Mouse (Mus musculus) MEL (cell line): ENCODE results near the gene Chil3. TPM values are rescaled to one million over a fixed set of nuclear protein-coding genes. Genes with fewer than 3 reads are reported as not detected.

Experiments
- DNase-seq: peaks from one replicate; pipeline ENCODE4 v3.0.0; 2011; ENCODE audit warnings: low read depth, low spot score
- H3K27ac ChIP-seq: 2 replicates; pipeline ENCODE4 v1.5.1; 2012; ENCODE audit warnings: low read depth, mild to moderate bottlenecking, control low read depth, low read length, moderate library complexity; ENCODE audit not compliant: control insufficient read depth
- H3K27me3 ChIP-seq, 2 experiments: fragments of 150-350 bp in 1 of 2; sonication (generic) in 1 of 2; 2 replicates each; pipeline ENCODE4 v1.6.1; 2012; ENCODE audit warnings: low read length in 2 of 2, mild to moderate bottlenecking in 2 of 2, improper control_type of control experiment in 1 of 2, moderate library complexity in 1 of 2; ENCODE audit not compliant: insufficient read depth in 2 of 2, control insufficient read depth in 1 of 2
- H3K36me3 ChIP-seq, 2 experiments: 2 replicates each; pipeline ENCODE4 v1.6.1; 2012 to 2014; ENCODE audit warnings: low read length in 2 of 2, improper control_type of control experiment in 1 of 2, inconsistent platforms in 1 of 2, mild to moderate bottlenecking in 1 of 2; ENCODE audit not compliant: insufficient read depth in 2 of 2, control insufficient read depth in 1 of 2
- H3K4me1 ChIP-seq, 2 experiments: fragments of 150-350 bp in 1 of 2; sonication (generic) in 1 of 2; 2 replicates each; pipeline ENCODE4 v1.6.1; 2012; ENCODE audit warnings: low read length in 2 of 2, improper control_type of control experiment in 1 of 2, mild to moderate bottlenecking in 1 of 2; ENCODE audit not compliant: insufficient read depth in 2 of 2, control insufficient read depth in 1 of 2
- H3K4me3 ChIP-seq, 2 experiments: fragments of 150-350 bp in 1 of 2; sonication (generic) in 1 of 2; 2 replicates each; pipeline ENCODE4 v1.5.1; 2012; ENCODE audit warnings: low read depth in 2 of 2, low read length in 2 of 2, mild to moderate bottlenecking in 2 of 2, moderate library complexity in 2 of 2, control low read depth in 1 of 2, improper control_type of control experiment in 1 of 2; ENCODE audit not compliant: control insufficient read depth in 1 of 2, insufficient read depth in 1 of 2
- H3K79me2 ChIP-seq: 2 replicates; pipeline ENCODE4 v1.6.1; 2012; ENCODE audit warnings: mild to moderate bottlenecking, low read length, moderate library complexity; ENCODE audit not compliant: control insufficient read depth, poor library complexity, insufficient read depth
- H3K9ac ChIP-seq: 2 replicates; pipeline ENCODE4 v1.6.1; 2012; ENCODE audit warnings: low read depth, mild to moderate bottlenecking, control low read depth, low read length, moderate library complexity; ENCODE audit not compliant: control insufficient read depth, poor library complexity, severe bottlenecking
- H3K9me3 ChIP-seq: fragments of 150-350 bp; sonication (generic); replicated peaks from 2 replicates; pipeline ENCODE4 v1.6.1; 2012; ENCODE audit warnings: mild to moderate bottlenecking, low read length, improper control_type of control experiment, moderate library complexity; ENCODE audit not compliant: insufficient read depth
- EP300 ChIP-seq, 2 experiments: IDR thresholded peaks; 2 replicates each; pipeline ENCODE4 v1.6.1; 2011; ENCODE audit warnings: improper control_type of control experiment in 2 of 2, low read length in 2 of 2, low read depth in 1 of 2, mild to moderate bottlenecking in 1 of 2
- GATA1 ChIP-seq: IDR thresholded peaks from 2 replicates; pipeline ENCODE4 v1.6.1; 2011; ENCODE audit warnings: low read depth, low read length, improper control_type of control experiment
- HCFC1 ChIP-seq: IDR thresholded peaks from 2 replicates; pipeline ENCODE4 v1.6.1; 2012; ENCODE audit warnings: low read depth, mild to moderate bottlenecking, inconsistent platforms, low read length, improper control_type of control experiment, moderate library complexity
- MAFK ChIP-seq: IDR thresholded peaks from 2 replicates; pipeline ENCODE4 v1.6.1; 2011; ENCODE audit warnings: low read depth, mild to moderate bottlenecking, low read length, improper control_type of control experiment, borderline replicate concordance
- MEF2A ChIP-seq: IDR thresholded peaks from 2 replicates; pipeline ENCODE4 v1.6.1; 2014; ENCODE audit warnings: low read depth, mild to moderate bottlenecking, inconsistent platforms, low read length, improper control_type of control experiment; ENCODE audit not compliant: poor library complexity, insufficient replicate concordance, severe bottlenecking; ENCODE audit errors: extremely low read depth
- MYB ChIP-seq: IDR thresholded peaks from 2 replicates; pipeline ENCODE4 v1.6.1; 2011; ENCODE audit warnings: mild to moderate bottlenecking, low read depth, low read length, improper control_type of control experiment
- MYC ChIP-seq: IDR thresholded peaks from 2 replicates; pipeline ENCODE4 v1.6.1; 2011; ENCODE audit warnings: low read depth, mild to moderate bottlenecking, low read length, improper control_type of control experiment, moderate library complexity
- NELFE ChIP-seq: IDR thresholded peaks from 2 replicates; pipeline ENCODE4 v1.6.1; 2011; ENCODE audit warnings: low read depth, low read length, improper control_type of control experiment
- POLR2AphosphoS5 ChIP-seq: IDR thresholded peaks from 2 replicates; pipeline ENCODE4 v1.6.1; 2012; ENCODE audit warnings: low read depth, borderline replicate concordance, mild to moderate bottlenecking, inconsistent platforms, low read length, moderate library complexity, mixed read lengths
- TBP ChIP-seq: IDR thresholded peaks from 2 replicates; pipeline ENCODE4 v1.8.0; 2011; ENCODE audit warnings: low read depth, low read length, improper control_type of control experiment
- UBTF ChIP-seq: IDR thresholded peaks from 2 replicates; pipeline ENCODE4 v1.6.1; 2012; ENCODE audit warnings: low read depth, mild to moderate bottlenecking, inconsistent platforms, low read length, improper control_type of control experiment, moderate library complexity, borderline replicate concordance; ENCODE audit not compliant: insufficient read depth
- ZMIZ1 ChIP-seq: IDR thresholded peaks from 2 replicates; pipeline ENCODE4 v1.6.1; 2012; ENCODE audit warnings: low read depth, mild to moderate bottlenecking, inconsistent platforms, low read length, improper control_type of control experiment, moderate library complexity
- polyA plus RNA-seq, 2 experiments: library from polyadenylated mRNA; stranded (reverse) in 1 of 2; unstranded in 1 of 2; fragments of >175 nt in 1 of 2; fragments of >200 nt in 1 of 2; gene quantifications; 2 replicates each; pipeline versions ENCODE4 v1.2.1 to v1.2.4; 2012; ENCODE audit warnings: low replicate concordance in 2 of 2, low read depth in 1 of 2; ENCODE audit not compliant: insufficient read length in 2 of 2, insufficient read depth in 1 of 2, missing spikeins in 1 of 2
- total RNA-seq: library from RNA; depleted of rRNA; stranded (reverse); fragments of 300-350 nt; gene quantifications from 2 replicates; pipeline ENCODE4 v1.2.3, GENCODE M21; 2012; rRNA removed

Chil3 gene
- total and polyA plus RNA-seq, 3 experiments: not detected

GRCm38 (mm10) chr3:106112929-106113328 is 54.4 kb downstream of the Chil3 start, which contains the start of gene Chia1:
TSS of gene Chia1 (plus strand) at chr3:106113229.
- Histone ChIP-seq H3K79me2 (no peaks in the 10 kb centered on the region), H3K4me3 (no peak within 1 kb of the TSS), H3K4me1 (no peaks in the 10 kb centered on the region), H3K9ac (no peak within 1 kb of the TSS), H3K9me3 (no peaks in the 10 kb centered on the region), H3K36me3 (no peaks in the 10 kb centered on the region), H3K27me3 (no peaks in the 10 kb centered on the region), H3K27ac (no peak within 1 kb of the TSS)
- TF ChIP-seq NELFE (no peak), GATA1 (no peak), MYC (no peak), TBP (no peak), EP300 (IDR thresholded peaks at IDR 0.05; ENCODE audit: low read depth in 1 of 2, low read length in 2 of 2) (no peak), HCFC1 (no peak), UBTF (no peak), MEF2A (no peak), MYB (no peak), ZMIZ1 (no peak), POLR2AphosphoS5 (no peak), MAFK (no peak)
- DNase-seq: no peak

Other genes starting within 250 kb of the Chil3 start
- gene I830077J02Rik, start 234.9 kb downstream of the Chil3 start, total RNA-seq: 2.8 and 5.9 TPM in 2 replicates
- gene I830077J02Rik, start 234.9 kb downstream of the Chil3 start, polyA plus RNA-seq: 1 to 10 TPM in 1 of 2 experiments, not detected in 1; 9.4 TPM
- gene Wdr77, start 208.2 kb downstream of the Chil3 start, total RNA-seq: 103 and 116 TPM in 2 replicates
- gene Wdr77, start 208.2 kb downstream of the Chil3 start, polyA plus RNA-seq: 100 to 1,000 TPM in 1 of 2 experiments, not detected in 1; 204 TPM
- 309 and 313 TPM in 2 replicates for gene Atp5f1, start 207.5 kb downstream of the Chil3 start, total RNA-seq
- gene Atp5f1, start 207.5 kb downstream of the Chil3 start, polyA plus RNA-seq: 100 to 1,000 TPM in 1 of 2 experiments, not detected in 1; 344 TPM
- gene Ovgp1, start 193.9 kb downstream of the Chil3 start, total RNA-seq: 0.62 and 0.65 TPM in 2 replicates
- gene Ovgp1, start 193.9 kb downstream of the Chil3 start, polyA plus RNA-seq: 1 to 10 TPM in 1 of 2 experiments, not detected in 1; 2.2 TPM
- not detected in 2 replicates for gene Pifo, start 152.9 kb downstream of the Chil3 start, total RNA-seq
- gene Pifo, start 152.9 kb downstream of the Chil3 start, polyA plus RNA-seq: not detected
- not detected in 2 replicates for gene Chil5, start 134.8 kb downstream of the Chil3 start, total RNA-seq
- not detected for gene Chil5, start 134.8 kb downstream of the Chil3 start, polyA plus RNA-seq
- not detected in 2 replicates for gene Chia1, start 54.3 kb downstream of the Chil3 start, total RNA-seq
- not detected for gene Chia1, start 54.3 kb downstream of the Chil3 start, polyA plus RNA-seq
- not detected in 2 replicates for gene Chil4, start 51.9 kb upstream of the Chil3 start, total RNA-seq
- not detected for gene Chil4, start 51.9 kb upstream of the Chil3 start, polyA plus RNA-seq
- gene Chil6, start 238.6 kb upstream of the Chil3 start, total RNA-seq: not detected in 2 replicates
- gene Chil6, start 238.6 kb upstream of the Chil3 start, polyA plus RNA-seq: not detected